Mouse (Mus musculus): Measurements from ENCODE around the gene P4ha2. TPM values are rescaled to one million over a fixed set of nuclear protein-coding genes. Genes with fewer than 3 reads are reported as not detected.

Gene P4ha2
- polyA plus RNA-seq, 1 experiment = 27.1 TPM

GRCm38 (mm10) chr11:54102706-54103449 lies 3.0 kb downstream of the P4ha2 start:
- DNase-seq (ENCODE audit: extremely low spot score in 1 of 2, low spot score in 1 of 2) = no peak

- DNase-seq (ENCODE audit: extremely low spot score in 1 of 2, low spot score in 1 of 2) = no peak
Measured at GRCm38 (mm10) chr11:54105011-54105410, 5.1 kb downstream of the P4ha2 start.

GRCm38 (mm10) chr11:54106676-54107075 lies 6.8 kb downstream of the P4ha2 start:
- no peak for DNase-seq (ENCODE audit: extremely low spot score in 1 of 2, low spot score in 1 of 2)

GRCm38 (mm10) chr11:54107239-54107638 lies 7.3 kb downstream of the P4ha2 start:
- DNase-seq (ENCODE audit: extremely low spot score in 1 of 2, low spot score in 1 of 2) = no peak

GRCm38 (mm10) chr11:54108131-54108530 lies 8.2 kb downstream of the P4ha2 start:
- no peak for DNase-seq (ENCODE audit: extremely low spot score in 1 of 2, low spot score in 1 of 2)

GRCm38 (mm10) chr11:54108894-54109293 lies 9.0 kb downstream of the P4ha2 start:
- no peak for DNase-seq (ENCODE audit: extremely low spot score in 1 of 2, low spot score in 1 of 2)

- no peak for DNase-seq (ENCODE audit: extremely low spot score in 1 of 2, low spot score in 1 of 2)
Measured at GRCm38 (mm10) chr11:54111291-54111690, 11.4 kb downstream of the P4ha2 start.

GRCm38 (mm10) chr11:54111976-54112741 lies 12.3 kb downstream of the P4ha2 start:
- DNase-seq (ENCODE audit: extremely low spot score in 1 of 2, low spot score in 1 of 2) = peak in 1 of 2 experiments; percentile 50

- DNase-seq (ENCODE audit: extremely low spot score in 1 of 2, low spot score in 1 of 2) = peak; percentile 89 to 93
Measured at GRCm38 (mm10) chr11:54112920-54113319, 13.0 kb downstream of the P4ha2 start.

GRCm38 (mm10) chr11:54113352-54113751 lies 13.5 kb downstream of the P4ha2 start:
- DNase-seq (ENCODE audit: extremely low spot score in 1 of 2, low spot score in 1 of 2) = peak in 1 of 2 experiments; percentile 15

GRCm38 (mm10) chr11:54114746-54115145 lies 14.9 kb downstream of the P4ha2 start:
- DNase-seq (ENCODE audit: extremely low spot score in 1 of 2, low spot score in 1 of 2) = no peak

GRCm38 (mm10) chr11:54115301-54115700 lies 15.4 kb downstream of the P4ha2 start:
- no peak for DNase-seq (ENCODE audit: extremely low spot score in 1 of 2, low spot score in 1 of 2)

GRCm38 (mm10) chr11:54115911-54116310 lies 16.0 kb downstream of the P4ha2 start:
- no peak for DNase-seq (ENCODE audit: extremely low spot score in 1 of 2, low spot score in 1 of 2)

- DNase-seq (ENCODE audit: extremely low spot score in 1 of 2, low spot score in 1 of 2) = no peak
Measured at GRCm38 (mm10) chr11:54116406-54116805, 16.5 kb downstream of the P4ha2 start.

GRCm38 (mm10) chr11:54117096-54117495 lies 17.2 kb downstream of the P4ha2 start:
- no peak for DNase-seq (ENCODE audit: extremely low spot score in 1 of 2, low spot score in 1 of 2)

GRCm38 (mm10) chr11:54119126-54119525 lies 19.2 kb downstream of the P4ha2 start:
- no peak for DNase-seq (ENCODE audit: extremely low spot score in 1 of 2, low spot score in 1 of 2)

GRCm38 (mm10) chr11:54119740-54120360 lies 20.0 kb downstream of the P4ha2 start:
- DNase-seq (ENCODE audit: extremely low spot score in 1 of 2, low spot score in 1 of 2) = no peak

GRCm38 (mm10) chr11:54122416-54123264 lies 22.7 kb downstream of the P4ha2 start:
- peak in 1 of 2 experiments; percentile 59 for DNase-seq (ENCODE audit: extremely low spot score in 1 of 2, low spot score in 1 of 2)

- no peak for DNase-seq (ENCODE audit: extremely low spot score in 1 of 2, low spot score in 1 of 2)
Measured at GRCm38 (mm10) chr11:54125982-54126648, 26.2 kb downstream of the P4ha2 start.
